Mouse (Mus musculus): Measurements from ENCODE around the gene Ifnlr1. TPM values are rescaled to one million over a fixed set of nuclear protein-coding genes. Genes with fewer than 3 reads are reported as not detected.

Gene Ifnlr1
- total and polyA plus RNA-seq, 3 experiments = 0.03 TPM; not detected in 2

- H3K79me2 ChIP-seq (ENCODE audit: control insufficient read depth, insufficient read depth, low read length, poor library complexity) = no peaks in the 10 kb centered on the region
- H3K4me3 ChIP-seq (ENCODE audit: control insufficient read depth in 1 of 2, insufficient read depth in 1 of 2, low read depth in 2 of 2, low read length in 2 of 2) = no peak overlapping the region
- no peak overlapping the region for H3K9ac ChIP-seq (ENCODE audit: control insufficient read depth, low read depth, low read length, poor library complexity, severe bottlenecking)
- no peaks in the 10 kb centered on the region for H3K4me1 ChIP-seq (ENCODE audit: control insufficient read depth in 1 of 2, insufficient read depth in 2 of 2, low read length in 2 of 2)
- no peaks in the 10 kb centered on the region for H3K9me3 ChIP-seq (replicated peaks; ENCODE audit: insufficient read depth, low read length)
- H3K36me3 ChIP-seq (ENCODE audit: control insufficient read depth in 1 of 2, insufficient read depth in 2 of 2, low read length in 2 of 2) = no peaks in the 10 kb centered on the region
- TF ChIP-seq GABPA (IDR thresholded peaks at IDR 0.05; ENCODE audit: low read depth, low read length) (no peak), USF1 (IDR thresholded peaks at IDR 0.05; ENCODE audit: low read depth, low read length) (no peak), ETS1 (IDR thresholded peaks at IDR 0.05; ENCODE audit: low read depth, low read length) (no peak), POLR2A (IDR thresholded peaks at IDR 0.05; ENCODE audit: control insufficient read depth in 1 of 2, insufficient read depth in 1 of 2, low read depth in 1 of 2, low read length in 2 of 2, poor library complexity in 1 of 2) (no peak), ELF1 (IDR thresholded peaks at IDR 0.05; ENCODE audit: low read depth, low read length) (no peak), NRF1 (IDR thresholded peaks at IDR 0.05; ENCODE audit: insufficient read depth, low read depth, low read length, poor library complexity, severe bottlenecking) (no peak), RAD21 (IDR thresholded peaks at IDR 0.05; ENCODE audit: low read depth, low read length) (no peak), MAX (IDR thresholded peaks at IDR 0.05; ENCODE audit: low read length) (no peak), BHLHE40 (IDR thresholded peaks at IDR 0.05; ENCODE audit: borderline replicate concordance, low read depth, low read length) (no peak), JUND (IDR thresholded peaks at IDR 0.05; ENCODE audit: low read depth, low read length) (no peak), MEF2A (IDR thresholded peaks at IDR 0.05; ENCODE audit: extremely low read depth, insufficient replicate concordance, low read depth, low read length, poor library complexity, severe bottlenecking) (no peak)
- no peak overlapping the region for H3K27ac ChIP-seq (ENCODE audit: control insufficient read depth, low read depth, low read length)
- no peak for DNase-seq (ENCODE audit: low read depth, low spot score)
- peaks cover 2 to 5% of the 10 kb centered on the region in 2 experiments; a peak in 2 of 4 replicates for H3K27me3 ChIP-seq (ENCODE audit: control insufficient read depth in 1 of 2, insufficient read depth in 2 of 2, low read length in 2 of 2)
Measured at GRCm38 (mm10) chr4:135739148-135739547, 53.1 kb downstream of the Ifnlr1 start.

GRCm38 (mm10) chr4:135739672-135740071 is 53.6 kb downstream of the Ifnlr1 start:
- peak; percentile 25 for DNase-seq (ENCODE audit: low read depth, low spot score)
- Histone ChIP-seq H3K27ac (ENCODE audit: control insufficient read depth, low read depth, low read length) (no peak overlapping the region), H3K9ac (ENCODE audit: control insufficient read depth, low read depth, low read length, poor library complexity, severe bottlenecking) (no peak overlapping the region)

GRCm38 (mm10) chr4:135743520-135743919 is 57.4 kb downstream of the Ifnlr1 start:
- Histone ChIP-seq H3K79me2 (ENCODE audit: control insufficient read depth, insufficient read depth, low read length, poor library complexity) (no peaks in the 10 kb centered on the region), H3K4me3 (ENCODE audit: control insufficient read depth in 1 of 2, insufficient read depth in 1 of 2, low read depth in 2 of 2, low read length in 2 of 2) (no peak overlapping the region), H3K27me3 (ENCODE audit: control insufficient read depth in 1 of 2, insufficient read depth in 2 of 2, low read length in 2 of 2) (peaks cover 2 to 6% of the 10 kb centered on the region in 2 experiments; a peak in 2 of 4 replicates), H3K4me1 (ENCODE audit: control insufficient read depth in 1 of 2, insufficient read depth in 2 of 2, low read length in 2 of 2) (no peaks in the 10 kb centered on the region), H3K9me3 (replicated peaks; ENCODE audit: insufficient read depth, low read length) (no peaks in the 10 kb centered on the region), H3K9ac (ENCODE audit: control insufficient read depth, low read depth, low read length, poor library complexity, severe bottlenecking) (no peak overlapping the region), H3K27ac (ENCODE audit: control insufficient read depth, low read depth, low read length) (no peak overlapping the region), H3K36me3 (ENCODE audit: control insufficient read depth in 1 of 2, insufficient read depth in 2 of 2, low read length in 2 of 2) (no peaks in the 10 kb centered on the region)
- TF ChIP-seq MAX (IDR thresholded peaks at IDR 0.05; ENCODE audit: low read length) (no peak), USF2 (IDR thresholded peaks at IDR 0.05; ENCODE audit: borderline replicate concordance in 1 of 2, insufficient read depth in 1 of 2, low read depth in 1 of 2, low read length in 2 of 2) (no peak), TBP (IDR thresholded peaks at IDR 0.05; ENCODE audit: low read depth, low read length) (no peak), MYB (IDR thresholded peaks at IDR 0.05; ENCODE audit: low read depth, low read length) (no peak), GATA1 (IDR thresholded peaks at IDR 0.05; ENCODE audit: low read depth, low read length) (no peak), KAT2A (conservative IDR thresholded peaks at IDR 0.05; ENCODE audit: low read depth, low read length) (no peak), CTCF (IDR thresholded peaks at IDR 0.05 in 2 of 3, conservative IDR thresholded peaks at IDR 0.05 in 1 of 3; ENCODE audit: control insufficient read depth in 1 of 3, insufficient read depth in 1 of 3, low read depth in 2 of 3, low read length in 3 of 3, poor library complexity in 1 of 3, severe bottlenecking in 1 of 3) (no peak), BHLHE40 (IDR thresholded peaks at IDR 0.05; ENCODE audit: borderline replicate concordance, low read depth, low read length) (no peak), GABPA (IDR thresholded peaks at IDR 0.05; ENCODE audit: low read depth, low read length) (no peak), HCFC1 (IDR thresholded peaks at IDR 0.05; ENCODE audit: low read depth, low read length) (no peak)
- DNase-seq (ENCODE audit: low read depth, low spot score) = no peak

More at GRCm38 (mm10) chr4:135739672-135740071, 53.6 kb downstream of the Ifnlr1 start:
- Histone ChIP-seq H3K36me3 (ENCODE audit: control insufficient read depth in 1 of 2, insufficient read depth in 2 of 2, low read length in 2 of 2) (no peaks in the 10 kb centered on the region), H3K4me3 (ENCODE audit: control insufficient read depth in 1 of 2, insufficient read depth in 1 of 2, low read depth in 2 of 2, low read length in 2 of 2) (no peak overlapping the region), H3K79me2 (ENCODE audit: control insufficient read depth, insufficient read depth, low read length, poor library complexity) (no peaks in the 10 kb centered on the region), H3K27me3 (ENCODE audit: control insufficient read depth in 1 of 2, insufficient read depth in 2 of 2, low read length in 2 of 2) (peaks cover 2 to 6% of the 10 kb centered on the region in 2 experiments; a peak in 2 of 4 replicates), H3K9me3 (replicated peaks; ENCODE audit: insufficient read depth, low read length) (no peaks in the 10 kb centered on the region), H3K4me1 (ENCODE audit: control insufficient read depth in 1 of 2, insufficient read depth in 2 of 2, low read length in 2 of 2) (no peaks in the 10 kb centered on the region)
- TF ChIP-seq CHD1 (IDR thresholded peaks at IDR 0.05; ENCODE audit: low read depth, low read length) (no peak), ELF1 (IDR thresholded peaks at IDR 0.05; ENCODE audit: low read depth, low read length) (no peak), CHD2 (IDR thresholded peaks at IDR 0.05; ENCODE audit: low read length) (no peak), ZMIZ1 (IDR thresholded peaks at IDR 0.05; ENCODE audit: low read depth, low read length) (no peak), ZC3H11A (IDR thresholded peaks at IDR 0.05; ENCODE audit: low read depth, low read length) (no peak), GABPA (IDR thresholded peaks at IDR 0.05; ENCODE audit: low read depth, low read length) (no peak), MAFK (IDR thresholded peaks at IDR 0.05; ENCODE audit: borderline replicate concordance, low read depth, low read length) (no peak), MAX (IDR thresholded peaks at IDR 0.05; ENCODE audit: low read length) (no peak)
